Mouse (Mus musculus) heart, adult 9 months (tissue): ENCODE data around the gene Igf2bp2.

Experiments
- DNase-seq, 2 experiments: peaks; one replicate each; pipeline ENCODE4 v3.0.0; 2022; ENCODE audit warnings: low spot score in 2 of 2

Igf2bp2 gene

GRCm38 (mm10) chr16:22149076-22149475, 14.0 kb downstream of the Igf2bp2 start:
- no peak for DNase-seq

- no peak for DNase-seq
These were observed 16.0 kb downstream of the Igf2bp2 start for GRCm38 (mm10) chr16:22147131-22147530.

GRCm38 (mm10) chr16:22146071-22146470, 17.0 kb downstream of the Igf2bp2 start:
- no peak for DNase-seq

- DNase-seq: no peak
These were observed 18.6 kb downstream of the Igf2bp2 start for GRCm38 (mm10) chr16:22144490-22144889.

- DNase-seq: no peak
These were observed 22.2 kb downstream of the Igf2bp2 start for GRCm38 (mm10) chr16:22140861-22141260.

- DNase-seq: no peak
These were observed 23.3 kb downstream of the Igf2bp2 start for GRCm38 (mm10) chr16:22139821-22140220.

- no peak for DNase-seq
These were observed 26.9 kb downstream of the Igf2bp2 start for GRCm38 (mm10) chr16:22136198-22136597.

GRCm38 (mm10) chr16:22131321-22131720, 31.8 kb downstream of the Igf2bp2 start:
- DNase-seq: no peak

- no peak for DNase-seq
These were observed 33.6 kb downstream of the Igf2bp2 start for GRCm38 (mm10) chr16:22129511-22129910.

- DNase-seq: no peak
These were observed 34.5 kb downstream of the Igf2bp2 start for GRCm38 (mm10) chr16:22128595-22128994.

GRCm38 (mm10) chr16:22127806-22128205, 35.3 kb downstream of the Igf2bp2 start:
- DNase-seq: no peak

- DNase-seq: no peak
These were observed 36.2 kb downstream of the Igf2bp2 start for GRCm38 (mm10) chr16:22126936-22127335.

- DNase-seq: no peak
These were observed 38.7 kb downstream of the Igf2bp2 start for GRCm38 (mm10) chr16:22124325-22124918.

- peak in 1 of 2 experiments; percentile 21 for DNase-seq
These were observed 39.4 kb downstream of the Igf2bp2 start for GRCm38 (mm10) chr16:22123658-22124057.

- DNase-seq: peak; percentile 16 to 35
These were observed 42.0 kb downstream of the Igf2bp2 start for GRCm38 (mm10) chr16:22121109-22121508.

GRCm38 (mm10) chr16:22119524-22119923, 43.6 kb downstream of the Igf2bp2 start:
- peak in 1 of 2 experiments; percentile 13 for DNase-seq

GRCm38 (mm10) chr16:22118716-22119501, 44.2 kb downstream of the Igf2bp2 start:
- DNase-seq: peak in 1 of 2 experiments; percentile 8

- DNase-seq: no peak
These were observed 44.9 kb downstream of the Igf2bp2 start for GRCm38 (mm10) chr16:22118151-22118550.

GRCm38 (mm10) chr16:22116748-22117147, 46.4 kb downstream of the Igf2bp2 start:
- DNase-seq: no peak

GRCm38 (mm10) chr16:22116058-22116457, 47.0 kb downstream of the Igf2bp2 start:
- DNase-seq: no peak

- DNase-seq: no peak
These were observed 53.1 kb downstream of the Igf2bp2 start for GRCm38 (mm10) chr16:22110036-22110435.

- DNase-seq: no peak
These were observed 53.9 kb downstream of the Igf2bp2 start for GRCm38 (mm10) chr16:22109159-22109558.

- peak; percentile 39 to 78 for DNase-seq
These were observed 55.1 kb downstream of the Igf2bp2 start for GRCm38 (mm10) chr16:22107897-22108516.
